Mouse (Mus musculus) lung, postnatal 0 days (tissue): ENCODE measurements around the gene Hip1.

Experiments used
- CTCF ChIP-seq: IDR thresholded peaks from 2 replicates; pipeline ENCODE4 v1.5.1; 2016; ENCODE audit warnings: antibody characterized with exemption, mild to moderate bottlenecking
- EP300 ChIP-seq: IDR thresholded peaks from 2 replicates; pipeline ENCODE4 v1.6.1; 2016; ENCODE audit warnings: antibody characterized with exemption, mild to moderate bottlenecking, control low read depth

DNA sequence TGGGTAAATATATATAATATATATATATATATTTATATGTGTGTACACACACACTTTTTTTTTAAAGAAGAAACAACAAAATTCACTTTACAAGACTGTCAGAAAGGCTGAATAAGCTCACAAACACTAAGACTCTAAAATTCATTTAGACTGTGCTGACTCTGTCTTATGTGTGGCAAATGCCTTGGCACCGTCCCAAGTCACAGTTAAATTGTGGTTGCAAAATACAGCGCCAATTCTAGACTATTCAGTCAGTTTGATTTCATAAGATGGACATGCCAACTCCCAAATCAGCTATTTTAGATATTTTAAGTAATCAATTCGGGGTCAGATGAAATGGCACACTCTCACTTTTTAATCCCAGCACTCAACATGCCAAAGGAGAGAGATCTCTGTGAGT is 36.6 kb downstream of the Hip1 start:
- TF ChIP-seq CTCF: no peak
- TF ChIP-seq EP300: no peak
